Mouse (Mus musculus) testis, postnatal 10 days (tissue): Measurements from ENCODE around the gene Cldn34b3.
"Not testable (repeated sequence)": the region's sequence is repeated elsewhere in the genome, so short reads cannot be mapped to it uniquely, and the experiment has no call there.

Source experiments
- DNase-seq: peaks from one replicate; pipeline ENCODE4 v3.0.0; 2021; ENCODE audit warnings: low spot score

Cldn34b3 gene

DNA sequence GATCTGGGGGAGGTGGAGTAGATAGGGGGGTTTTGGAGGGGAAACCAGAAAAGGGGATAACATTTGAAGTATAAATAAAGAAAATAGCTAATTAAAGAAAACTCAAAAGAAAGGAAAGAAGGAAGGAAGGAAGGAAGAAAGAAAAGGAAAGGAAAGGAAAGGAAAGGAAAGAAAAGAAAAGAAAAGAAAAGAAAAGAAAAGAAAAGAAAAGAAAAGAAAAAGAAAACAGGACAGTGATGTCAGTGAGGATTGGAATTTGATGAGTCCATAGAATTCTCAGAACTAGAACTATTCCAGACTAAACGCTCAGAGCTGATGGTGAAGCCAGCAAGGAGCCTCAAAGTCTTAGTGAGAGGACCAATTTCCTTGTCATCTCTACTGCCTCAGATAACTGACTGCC lies at the start of gene Cldn34b3:
TSS of gene Cldn34b3 (plus strand) at position 301 of the 400 bp plus-strand sequence.
- DNase-seq, result not testable (repeated sequence)
